8 mouse cellular contexts compared by ENCODE assay signal in genomic region chr5:117138295-117138988, GRCm38 (mm10). TPM values are rescaled to one million over a fixed set of nuclear protein-coding genes. Genes with fewer than 3 reads are reported as not detected.
DNase-seq lines count a peak whose midpoint lies in the region; ATAC-seq and TF ChIP-seq lines count a peak whose summit lies in the region.

No protein-coding gene starts in this region.

- peak overlapping the region; percentile 70 for H3K4me3 ChIP-seq in liver, embryonic 13.5 days (replicated peaks)
- H3K4me3 ChIP-seq in spleen, adult 2 months (ENCODE audit: extremely low read depth, insufficient read depth, insufficient read length) = no peak overlapping the region
- H3K4me3 ChIP-seq in hindbrain, embryonic 16.5 days (ENCODE audit: low read length) = no peak overlapping the region
- H3K4me3 ChIP-seq in hindbrain, embryonic 12.5 days = no peak overlapping the region

- peak overlapping the region; percentile 99 for H3K27ac ChIP-seq in liver, embryonic 13.5 days
- peak overlapping the region; percentile 62 for H3K27ac ChIP-seq in spleen, adult 2 months (ENCODE audit: insufficient read depth, low read length)
- no peak overlapping the region for H3K27ac ChIP-seq in hindbrain, embryonic 16.5 days (ENCODE audit: low read depth, low read length)
- H3K27ac ChIP-seq in hindbrain, embryonic 12.5 days = no peak overlapping the region

- peak overlapping the region; percentile 87 for H3K9ac ChIP-seq in liver, embryonic 13.5 days
- no peak overlapping the region for H3K9ac ChIP-seq in hindbrain, embryonic 16.5 days (ENCODE audit: low read depth, low read length)
- H3K9ac ChIP-seq in hindbrain, embryonic 12.5 days = no peak overlapping the region

- no peaks in the 10 kb centered on the region for H3K27me3 ChIP-seq in liver, embryonic 13.5 days
- no peaks in the 10 kb centered on the region for H3K27me3 ChIP-seq in spleen, adult 2 months (ENCODE audit: control insufficient read depth, insufficient read depth, low read length)
- no peaks in the 10 kb centered on the region for H3K27me3 ChIP-seq in hindbrain, embryonic 16.5 days (replicated peaks; ENCODE audit: control insufficient read depth, insufficient read depth, low read length)
- H3K27me3 ChIP-seq in hindbrain, embryonic 12.5 days = no peaks in the 10 kb centered on the region

- TF ChIP-seq CTCF in spleen, adult 2 months (IDR thresholded peaks at IDR 0.05; ENCODE audit: extremely low read depth, insufficient read depth, insufficient read length, insufficient replicate concordance) = no peak

- 8% methylated on average over 11 of the region's 11 CpGs for WGBS in liver, embryonic 13.5 days (ENCODE audit: insufficient replicate concordance)
- 14% methylated on average over 11 of the region's 11 CpGs for WGBS in spleen, adult 2 months
- 84% methylated on average over 11 of the region's 11 CpGs for WGBS in hindbrain, embryonic 16.5 days
- WGBS in hindbrain, embryonic 12.5 days = 82% methylated on average over 11 of the region's 11 CpGs

- peaks cover 97% of the 10 kb centered on the region for H3K4me1 ChIP-seq in liver, embryonic 13.5 days (replicated peaks)
- peaks cover 41% of the 10 kb centered on the region; the same call in 1 of the 2 replicates for H3K4me1 ChIP-seq in spleen, adult 2 months (ENCODE audit: control insufficient read depth, insufficient read depth, insufficient read length)
- peaks cover 8% of the 10 kb centered on the region for H3K4me1 ChIP-seq in hindbrain, embryonic 16.5 days (ENCODE audit: control insufficient read depth, insufficient read depth, low read depth, low read length)
- peaks cover 14% of the 10 kb centered on the region for H3K4me1 ChIP-seq in hindbrain, embryonic 12.5 days

- DNase-seq in T-cell, adult 2 months (ENCODE audit: low spot score) = peak; percentile 62
- peak; percentile 65 to 89 for DNase-seq in heart, adult 18-20 months
- peak; percentile 84 for DNase-seq in liver, embryonic 13.5 days
- peak in 1 of 2 experiments; percentile 52 for DNase-seq in spleen, adult 2 months (ENCODE audit: low read depth in 1 of 2, low spot score in 2 of 2)
- DNase-seq in ovary, postnatal 36 days (ENCODE audit: low spot score) = no peak
- DNase-seq in right cerebral cortex, adult 18-20 months = no peak

- H3K36me3 ChIP-seq in liver, embryonic 13.5 days = peaks cover 16% of the 10 kb centered on the region
- no peaks in the 10 kb centered on the region for H3K36me3 ChIP-seq in spleen, adult 2 months (ENCODE audit: control insufficient read depth, insufficient read depth, low read length)
- no peaks in the 10 kb centered on the region for H3K36me3 ChIP-seq in hindbrain, embryonic 16.5 days (ENCODE audit: control insufficient read depth, insufficient read depth, low read length)
- H3K36me3 ChIP-seq in hindbrain, embryonic 12.5 days = no peaks in the 10 kb centered on the region

- peak overlapping the region; percentile 92 for H3K4me2 ChIP-seq in liver, embryonic 13.5 days
- H3K4me2 ChIP-seq in hindbrain, embryonic 16.5 days (ENCODE audit: low read length) = no peak overlapping the region
- no peak overlapping the region for H3K4me2 ChIP-seq in hindbrain, embryonic 12.5 days (replicated peaks)

- no peak for TF ChIP-seq POLR2A in spleen, adult 2 months (IDR thresholded peaks at IDR 0.05; ENCODE audit: low read depth, low read length)

- no peaks in the 10 kb centered on the region for H3K9me3 ChIP-seq in liver, embryonic 13.5 days (replicated peaks)
- H3K9me3 ChIP-seq in hindbrain, embryonic 16.5 days (ENCODE audit: control insufficient read depth, low read length) = no peaks in the 10 kb centered on the region
- no peaks in the 10 kb centered on the region for H3K9me3 ChIP-seq in hindbrain, embryonic 12.5 days (replicated peaks)

- ATAC-seq in liver, embryonic 13.5 days (ENCODE audit: low read depth) = peak; percentile 85
- ATAC-seq in hindbrain, embryonic 16.5 days = no peak
- ATAC-seq in hindbrain, embryonic 12.5 days (ENCODE audit: low FRiP score) = no peak

RNA-seq across cellular contexts. Expression of gene Taok3, which starts 18.5 kb away (rescaled TPM):
- 1 to 10 TPM; 5.8 to 7.8 TPM for total RNA-seq in heart, adult 18-20 months (2021)
- polyA plus RNA-seq in liver, embryonic 13.5 days (2015; fragmentation: Nextera tagmentation; extraction: Ambion mirVana) = 49.3 and 56.2 TPM in 2 replicates
- polyA plus RNA-seq in spleen, adult 2 months (2012; rRNA removed) = 18.4 and 26.6 TPM in 2 replicates
- polyA plus RNA-seq in hindbrain, embryonic 16.5 days (2015; fragmentation: Nextera tagmentation; extraction: Ambion mirVana) = 61.7 and 63.3 TPM in 2 replicates
- polyA plus RNA-seq in hindbrain, embryonic 12.5 days (2016; fragmentation: Nextera tagmentation; extraction: Ambion mirVana) = 30.6 and 31.8 TPM in 2 replicates

RNA-seq across cellular contexts. Expression of gene Suds3, which starts 22.5 kb away (rescaled TPM):
- 10 to 100 TPM; 84.8 to 92.0 TPM for total RNA-seq in heart, adult 18-20 months (2021)
- 38.1 and 43.2 TPM in 2 replicates for polyA plus RNA-seq in liver, embryonic 13.5 days (2015; fragmentation: Nextera tagmentation; extraction: Ambion mirVana)
- polyA plus RNA-seq in spleen, adult 2 months (2012; rRNA removed) = 45.1 and 60.7 TPM in 2 replicates
- 70.0 and 76.7 TPM in 2 replicates for polyA plus RNA-seq in hindbrain, embryonic 16.5 days (2015; fragmentation: Nextera tagmentation; extraction: Ambion mirVana)
- polyA plus RNA-seq in hindbrain, embryonic 12.5 days (2016; fragmentation: Nextera tagmentation; extraction: Ambion mirVana) = 118 and 120 TPM in 2 replicates

Comparison
In these comparisons a context has a peak if more than half of its experiments do, and no peak if none do; other contexts are left out.
1. DNase-seq: peak in T-cell, adult 2 months (single experiment), heart, adult 18-20 months (2 of 2) and liver, embryonic 13.5 days (single experiment); none in ovary, postnatal 36 days (single experiment) and right cerebral cortex, adult 18-20 months (single experiment).
2. H3K27ac ChIP-seq: peak in liver, embryonic 13.5 days (single experiment) and spleen, adult 2 months (single experiment); none in hindbrain, embryonic 16.5 days (single experiment) and hindbrain, embryonic 12.5 days (single experiment).